Mouse (Mus musculus) kidney, embryonic 14.5 days (tissue): Measurements from ENCODE around the gene Atf6. TPM values are rescaled to one million over a fixed set of nuclear protein-coding genes. Genes with fewer than 3 reads are reported as not detected.

Experiments used
- ATAC-seq: fragments of 200-750 bp; cut with Nextera tagmentation; 2 replicates; pipeline ENCODE4 v1.8.0; 2017; ENCODE audit warnings: moderate number of reproducible peaks, mild to moderate bottlenecking, moderate TSS enrichment, moderate library complexity; ENCODE audit not compliant: low FRiP score, low TSS enrichment
- H3K27ac ChIP-seq: fragments of 300-500 bp; sonication (generic); 2 replicates; pipeline ENCODE4 v1.5.1; 2014; ENCODE audit warnings: low read depth, mild to moderate bottlenecking, low read length, moderate library complexity, mixed read lengths
- H3K27me3 ChIP-seq: fragments of 300-500 bp; sonication (generic); 2 replicates; pipeline ENCODE4 v1.6.1; 2014; ENCODE audit warnings: mild to moderate bottlenecking, low read length; ENCODE audit not compliant: control insufficient read depth, insufficient read depth
- H3K36me3 ChIP-seq: fragments of 300-500 bp; sonication (generic); 2 replicates; pipeline ENCODE4 v1.6.1; 2014; ENCODE audit warnings: low read length, mixed read lengths; ENCODE audit not compliant: control insufficient read depth, insufficient read depth
- H3K4me1 ChIP-seq: fragments of 300-500 bp; sonication (generic); 2 replicates; pipeline ENCODE4 v1.6.1; 2014; ENCODE audit warnings: low read length, mixed read lengths; ENCODE audit not compliant: control insufficient read depth, insufficient read depth
- H3K4me2 ChIP-seq: fragments of 300-500 bp; sonication (generic); replicated peaks from 2 replicates; pipeline ENCODE4 v1.6.1; 2014; ENCODE audit warnings: low read depth, mild to moderate bottlenecking, low read length
- H3K4me3 ChIP-seq: fragments of 300-500 bp; sonication (generic); 2 replicates; pipeline ENCODE4 v1.5.1; 2014; ENCODE audit warnings: mild to moderate bottlenecking, low read length
- H3K9ac ChIP-seq: fragments of 300-500 bp; sonication (generic); 2 replicates; pipeline ENCODE4 v1.6.1; 2014; ENCODE audit warnings: low read depth, mild to moderate bottlenecking, low read length, moderate library complexity
- H3K9me3 ChIP-seq: fragments of 300-500 bp; sonication (generic); 2 replicates; pipeline ENCODE4 v1.6.1; 2016; ENCODE audit warnings: low read length; ENCODE audit not compliant: control insufficient read depth
- WGBS: fragments of 180-500 bp; shearing (Covaris S2); extraction: QIAGEN DNeasy Blood & Tissue Kit; methylation state at CpG from one replicate; pipeline ENCODE4 v1.1.7; 2014; 5-methylcytosine and 5-hydroxymethylcytosine counted together
- polyA plus RNA-seq: library from polyadenylated mRNA; unstranded; fragments of >200 nt; fragmentation: Nextera tagmentation; extraction: Ambion mirVana; gene quantifications from 2 replicates; pipeline ENCODE4 v1.2.1, GENCODE M21; 2014

Atf6 gene
- polyA plus RNA-seq, 1 experiment from 2014 or later, result 11.6 TPM

- WGBS, result 31% methylated on average over 10 of the region's 10 CpGs
- no peaks in the 10 kb centered on the region for H3K9me3 ChIP-seq
- peak; percentile 66 for ATAC-seq
Measured at GRCm38 (mm10) chr1:170901536-170902238, 34.1 kb upstream of the Atf6 start.

GRCm38 (mm10) chr1:170900799-170901467 lies 33.4 kb upstream of the Atf6 start:
- Histone ChIP-seq H3K27me3 (peaks cover 4% of the 10 kb centered on the region; the same call in 1 of the 2 replicates), H3K9ac (no peak overlapping the region), H3K4me1 (no peaks in the 10 kb centered on the region), H3K9me3 (no peaks in the 10 kb centered on the region), H3K27ac (no peak overlapping the region), H3K36me3 (no peaks in the 10 kb centered on the region), H3K4me2 (no peak overlapping the region), H3K4me3 (no peak overlapping the region)
- WGBS, result 34% methylated on average over 10 of the region's 10 CpGs
- 0 out of 2 replicates have a peak, but pooled peaks have one; percentile 20 for ATAC-seq

More at GRCm38 (mm10) chr1:170901536-170902238, 34.1 kb upstream of the Atf6 start:
- Histone ChIP-seq H3K36me3 (no peaks in the 10 kb centered on the region), H3K9ac (no peak overlapping the region), H3K4me2 (no peak overlapping the region), H3K27ac (no peak overlapping the region), H3K27me3 (peaks cover 11% of the 10 kb centered on the region; the same call in 1 of the 2 replicates), H3K4me1 (no peaks in the 10 kb centered on the region), H3K4me3 (no peak overlapping the region)

- 0 out of 2 replicates have a peak, but pooled peaks cover 3% of the 10 kb centered on the region for H3K27me3 ChIP-seq
- 70% methylated on average over 16 of the region's 16 CpGs for WGBS
Measured at GRCm38 (mm10) chr1:170898413-170899075, 31.0 kb upstream of the Atf6 start.

GRCm38 (mm10) chr1:170896651-170897281 lies 29.2 kb upstream of the Atf6 start:
- no peak overlapping the region for H3K9ac ChIP-seq
- no peaks in the 10 kb centered on the region for H3K9me3 ChIP-seq
- no peak overlapping the region for H3K27ac ChIP-seq
- no peak for ATAC-seq
- no peak overlapping the region for H3K4me3 ChIP-seq
- H3K36me3 ChIP-seq, result no peaks in the 10 kb centered on the region
- no peak overlapping the region for H3K4me2 ChIP-seq
- H3K27me3 ChIP-seq, result 0 out of 2 replicates have a peak, but pooled peaks cover 3% of the 10 kb centered on the region
- WGBS, result 81% methylated on average over 5 of the region's 5 CpGs
- H3K4me1 ChIP-seq, result no peaks in the 10 kb centered on the region

More at GRCm38 (mm10) chr1:170898413-170899075, 31.0 kb upstream of the Atf6 start:
- H3K9ac ChIP-seq, result no peak overlapping the region
- no peak overlapping the region for H3K4me2 ChIP-seq
- no peaks in the 10 kb centered on the region for H3K36me3 ChIP-seq
- no peaks in the 10 kb centered on the region for H3K9me3 ChIP-seq
- H3K4me1 ChIP-seq, result no peaks in the 10 kb centered on the region
- ATAC-seq, result no peak
- H3K27ac ChIP-seq, result no peak overlapping the region
- H3K4me3 ChIP-seq, result no peak overlapping the region

- Histone ChIP-seq H3K9me3 (no peaks in the 10 kb centered on the region), H3K27ac (no peak overlapping the region), H3K4me3 (no peak overlapping the region), H3K27me3 (0 out of 2 replicates have a peak, but pooled peaks cover 3% of the 10 kb centered on the region), H3K36me3 (no peaks in the 10 kb centered on the region), H3K4me1 (no peaks in the 10 kb centered on the region), H3K9ac (no peak overlapping the region), H3K4me2 (no peak overlapping the region)
- ATAC-seq, result no peak
- 59% methylated on average over 9 of the region's 9 CpGs for WGBS
Measured at GRCm38 (mm10) chr1:170894603-170895602, 27.3 kb upstream of the Atf6 start.

- no peak overlapping the region for H3K4me3 ChIP-seq
- H3K9ac ChIP-seq, result no peak overlapping the region
- H3K27me3 ChIP-seq, result no peaks in the 10 kb centered on the region
- H3K9me3 ChIP-seq, result no peaks in the 10 kb centered on the region
- ATAC-seq, result no peak
- no peak overlapping the region for H3K27ac ChIP-seq
- no peak overlapping the region for H3K4me2 ChIP-seq
- H3K4me1 ChIP-seq, result no peaks in the 10 kb centered on the region
- 64% methylated on average over 1 of the region's 1 CpGs for WGBS
- H3K36me3 ChIP-seq, result no peaks in the 10 kb centered on the region
Measured at GRCm38 (mm10) chr1:170892279-170892678, 24.7 kb upstream of the Atf6 start.

- Histone ChIP-seq H3K36me3 (no peaks in the 10 kb centered on the region), H3K9ac (no peak overlapping the region), H3K4me1 (no peaks in the 10 kb centered on the region), H3K4me3 (no peak overlapping the region), H3K9me3 (no peaks in the 10 kb centered on the region), H3K27me3 (no peaks in the 10 kb centered on the region), H3K4me2 (no peak overlapping the region), H3K27ac (no peak overlapping the region)
- WGBS, result 42% methylated on average over 2 of the region's 2 CpGs
- ATAC-seq, result no peak
Measured at GRCm38 (mm10) chr1:170891646-170892045, 24.1 kb upstream of the Atf6 start.

GRCm38 (mm10) chr1:170889310-170889709 lies 21.7 kb upstream of the Atf6 start:
- H3K36me3 ChIP-seq, result no peaks in the 10 kb centered on the region
- ATAC-seq, result no peak
- WGBS, result 81% methylated on average over 4 of the region's 4 CpGs

More at GRCm38 (mm10) chr1:170889310-170889709, 21.7 kb upstream of the Atf6 start:
- H3K9ac ChIP-seq, result no peak overlapping the region
- no peak overlapping the region for H3K4me3 ChIP-seq
- H3K27ac ChIP-seq, result no peak overlapping the region
- H3K27me3 ChIP-seq, result no peaks in the 10 kb centered on the region
- no peak overlapping the region for H3K4me2 ChIP-seq
- H3K9me3 ChIP-seq, result no peaks in the 10 kb centered on the region
- H3K4me1 ChIP-seq, result no peaks in the 10 kb centered on the region
